Comparison of ENCODE assay signal across 9 mouse cellular contexts in genomic region chr15:100637661-100638060, GRCm38 (mm10). TPM values are rescaled to one million over a fixed set of nuclear protein-coding genes. Genes with fewer than 3 reads are reported as not detected.
DNase-seq lines count a peak whose midpoint lies in the region; ATAC-seq lines count a peak whose summit lies in the region.
"Had no signal": no experiment of that assay in that cellular context is flagged by ENCODE, and none has a peak within 500 bp of the region (broad histone marks: within the 10 kb centered on the region; RNA-seq: fewer than 3 reads in every experiment).

No protein-coding gene starts in this region.

- H3K27me3 ChIP-seq in embryonic facial prominence, embryonic 10.5 days (replicated peaks; ENCODE audit: low read depth, poor library complexity, severe bottlenecking) = peaks cover 77% of the 10 kb centered on the region
- H3K27me3 ChIP-seq in kidney, embryonic 14.5 days (ENCODE audit: control insufficient read depth, insufficient read depth, low read length) = peaks cover 25% of the 10 kb centered on the region

- intact Hi-C loops in left cerebral cortex, postnatal 10 days (cut with DNase I) = no loop called here

- peak; percentile 35 to 56 for DNase-seq in spleen, adult 18-20 months
- no peak for DNase-seq in spleen, adult 12 weeks (ENCODE audit: low spot score)
- DNase-seq in embryonic facial prominence, embryonic 10.5 days (ENCODE audit: low spot score) = peak; percentile 32
- peak; percentile 80 for DNase-seq in lung, postnatal 36 days
- peak; percentile 56 to 62 for DNase-seq in thymus, postnatal 36 days
- no peak for DNase-seq in left cerebral cortex, postnatal 10 days (ENCODE audit: extremely low spot score in 1 of 2, low spot score in 2 of 2)
- DNase-seq in testis, postnatal 10 days (ENCODE audit: low spot score) = no peak

- no peak overlapping the region for H3K4me3 ChIP-seq in embryonic facial prominence, embryonic 10.5 days
- no peak overlapping the region; the same call in 1 of the 2 replicates for H3K4me3 ChIP-seq in kidney, embryonic 14.5 days (ENCODE audit: low read length)

- peak overlapping the region; percentile 95; the same call in 1 of the 2 replicates for H3K4me2 ChIP-seq in kidney, embryonic 14.5 days (replicated peaks; ENCODE audit: low read depth, low read length)

- no peaks in the 10 kb centered on the region for H3K36me3 ChIP-seq in embryonic facial prominence, embryonic 10.5 days (replicated peaks)
- H3K36me3 ChIP-seq in kidney, embryonic 14.5 days (ENCODE audit: control insufficient read depth, insufficient read depth, low read length) = no peaks in the 10 kb centered on the region
- H3K36me3 ChIP-seq: midbrain, embryonic 12.5 days had no signal

- no peak; the same call in 1 of the 2 replicates for ATAC-seq in kidney, embryonic 14.5 days (ENCODE audit: low FRiP score, low TSS enrichment)

- peaks cover 35% of the 10 kb centered on the region for H3K4me1 ChIP-seq in embryonic facial prominence, embryonic 10.5 days
- H3K4me1 ChIP-seq in kidney, embryonic 14.5 days (ENCODE audit: control insufficient read depth, insufficient read depth, low read length) = peaks cover 26% of the 10 kb centered on the region; the same call in 1 of the 2 replicates

- no peaks in the 10 kb centered on the region for H3K9me3 ChIP-seq in embryonic facial prominence, embryonic 10.5 days
- no peaks in the 10 kb centered on the region for H3K9me3 ChIP-seq in kidney, embryonic 14.5 days (ENCODE audit: control insufficient read depth, low read length)
- H3K9me3 ChIP-seq: midbrain, embryonic 12.5 days had no signal

- 16% methylated on average over 6 of the region's 6 CpGs for WGBS in embryonic facial prominence, embryonic 10.5 days
- WGBS in kidney, embryonic 14.5 days = 9% methylated on average over 6 of the region's 6 CpGs

- H3K9ac ChIP-seq in kidney, embryonic 14.5 days (ENCODE audit: low read depth, low read length) = no peak overlapping the region; the same call in 1 of the 2 replicates
- H3K9ac ChIP-seq: midbrain, embryonic 12.5 days had no signal

- no peak overlapping the region for H3K27ac ChIP-seq in embryonic facial prominence, embryonic 10.5 days (replicated peaks)
- H3K27ac ChIP-seq in kidney, embryonic 14.5 days (ENCODE audit: low read depth, low read length) = no peak overlapping the region
- H3K27ac ChIP-seq: midbrain, embryonic 12.5 days had no signal

RNA-seq across cellular contexts. Expression of gene Smagp, which starts 0.9 kb away (rescaled TPM):
- 4.9 and 7.3 TPM in 2 replicates for polyA plus RNA-seq in embryonic facial prominence, embryonic 10.5 days (2016; fragmentation: Nextera tagmentation; extraction: Ambion mirVana)
- 26.4 and 28.4 TPM in 2 replicates for polyA plus RNA-seq in kidney, embryonic 14.5 days (2014; fragmentation: Nextera tagmentation; extraction: Ambion mirVana)
- total RNA-seq in left cerebral cortex, postnatal 10 days (2021) = 1 to 10 TPM; 2.4 to 2.6 TPM

RNA-seq across cellular contexts. Expression of gene Dazap2, which starts 22.5 kb away (rescaled TPM):
- 200 and 212 TPM in 2 replicates for polyA plus RNA-seq in embryonic facial prominence, embryonic 10.5 days (2016; fragmentation: Nextera tagmentation; extraction: Ambion mirVana)
- 236 and 274 TPM in 2 replicates for polyA plus RNA-seq in kidney, embryonic 14.5 days (2014; fragmentation: Nextera tagmentation; extraction: Ambion mirVana)
- 10 to 100 TPM; 75.3 to 76.8 TPM for total RNA-seq in left cerebral cortex, postnatal 10 days (2021)

RNA-seq across cellular contexts. Expression of gene Bin2, which starts 31.7 kb away (rescaled TPM):
- 2.1 and 4.0 TPM in 2 replicates for polyA plus RNA-seq in embryonic facial prominence, embryonic 10.5 days (2016; fragmentation: Nextera tagmentation; extraction: Ambion mirVana)
- 2.1 and 2.4 TPM in 2 replicates for polyA plus RNA-seq in kidney, embryonic 14.5 days (2014; fragmentation: Nextera tagmentation; extraction: Ambion mirVana)
- 1 to 10 TPM; 5.1 to 5.6 TPM for total RNA-seq in left cerebral cortex, postnatal 10 days (2021)

RNA-seq across cellular contexts. Expression of gene Pou6f1, which starts 37.9 kb away (rescaled TPM):
- polyA plus RNA-seq in embryonic facial prominence, embryonic 10.5 days (2016; fragmentation: Nextera tagmentation; extraction: Ambion mirVana) = 3.7 and 5.4 TPM in 2 replicates
- polyA plus RNA-seq in kidney, embryonic 14.5 days (2014; fragmentation: Nextera tagmentation; extraction: Ambion mirVana) = 9.6 and 14.6 TPM in 2 replicates
- total RNA-seq in left cerebral cortex, postnatal 10 days (2021) = 100 to 1,000 TPM; 102 to 120 TPM

RNA-seq across cellular contexts. Expression of gene Cela1, which starts 50.1 kb away (rescaled TPM):
- polyA plus RNA-seq in embryonic facial prominence, embryonic 10.5 days (2016; fragmentation: Nextera tagmentation; extraction: Ambion mirVana) = 1.7 and 2.2 TPM in 2 replicates
- 9.4 and 9.9 TPM in 2 replicates for polyA plus RNA-seq in kidney, embryonic 14.5 days (2014; fragmentation: Nextera tagmentation; extraction: Ambion mirVana)
- total RNA-seq in left cerebral cortex, postnatal 10 days (2021) = 1 to 10 TPM; 1.6 to 2.2 TPM

Comparison
In these comparisons a context has a peak if more than half of its experiments do, and no peak if none do; other contexts are left out.
1. DNase-seq: peak in spleen, adult 18-20 months (2 of 2), embryonic facial prominence, embryonic 10.5 days (single experiment), lung, postnatal 36 days (single experiment) and thymus, postnatal 36 days (2 of 2); none in spleen, adult 12 weeks (single experiment), left cerebral cortex, postnatal 10 days (0 of 2) and testis, postnatal 10 days (single experiment).